Mouse (Mus musculus) heart, postnatal 0 days (tissue): Measurements from ENCODE around the gene Trim2.

Experiments
- CTCF ChIP-seq: IDR thresholded peaks from 2 replicates; pipeline ENCODE4 v1.5.1; 2016; ENCODE audit warnings: antibody characterized with exemption, control low read depth, low read depth
- EP300 ChIP-seq: IDR thresholded peaks from 2 replicates; pipeline ENCODE4 v1.6.1; 2016; ENCODE audit warnings: antibody characterized with exemption, low read depth

DNA sequence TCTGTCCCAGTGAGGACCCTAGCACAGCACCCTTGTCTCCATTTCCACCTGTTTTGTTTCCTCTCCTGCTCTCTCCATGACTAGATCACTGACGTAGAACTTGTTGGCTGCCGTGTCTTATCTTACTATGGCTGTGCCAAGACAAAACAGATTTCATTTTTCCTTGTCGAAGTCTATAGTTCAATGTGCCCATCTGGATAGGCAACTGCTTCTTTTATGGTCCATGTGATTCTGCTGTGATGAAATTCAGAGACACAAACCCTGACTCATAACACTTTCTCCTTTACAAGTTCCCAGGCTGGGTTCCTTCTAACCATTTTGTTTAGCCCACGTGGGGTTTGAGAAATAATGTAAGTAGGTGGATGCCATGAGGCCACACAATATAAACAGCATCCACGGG lies 140.6 kb downstream of the Trim2 start:
- TF ChIP-seq CTCF (no peak), EP300 (no peak)
